Mouse (Mus musculus) forebrain, embryonic 16.5 days (tissue): ENCODE results near the gene St14. TPM values are rescaled to one million over a fixed set of nuclear protein-coding genes. Genes with fewer than 3 reads are reported as not detected.
A peak's percentile ranks its signal among the peaks of the same experiment; 100 is the strongest.
"Not testable (repeated sequence)": the region's sequence is repeated elsewhere in the genome, so short reads cannot be mapped to it uniquely, and the experiment has no call there.

Experiments
- ATAC-seq: fragments of 200-750 bp; cut with Nextera tagmentation; 2 replicates; pipeline ENCODE4 v1.8.0; 2017; ENCODE audit warnings: mild to moderate bottlenecking, moderate library complexity
- H3K27ac ChIP-seq: fragments of 300-500 bp; sonication (generic); 2 replicates; pipeline ENCODE4 v1.5.1; 2014; ENCODE audit warnings: low read length, control low read depth
- H3K27me3 ChIP-seq: fragments of 300-500 bp; sonication (generic); replicated peaks from 2 replicates; pipeline ENCODE4 v1.6.1; 2014; ENCODE audit warnings: low read length; ENCODE audit not compliant: control insufficient read depth, insufficient read depth
- H3K36me3 ChIP-seq: fragments of 300-500 bp; sonication (generic); 2 replicates; pipeline ENCODE4 v1.6.1; 2014; ENCODE audit not compliant: control insufficient read depth, insufficient read depth
- H3K4me1 ChIP-seq: fragments of 300-500 bp; sonication (generic); replicated peaks from 2 replicates; pipeline ENCODE4 v1.6.1; 2014; ENCODE audit warnings: low read length; ENCODE audit not compliant: control insufficient read depth, insufficient read depth
- H3K4me2 ChIP-seq: fragments of 300-500 bp; sonication (generic); 2 replicates; pipeline ENCODE4 v1.6.1; 2014; ENCODE audit warnings: mild to moderate bottlenecking, low read length, control low read depth
- H3K4me3 ChIP-seq: fragments of 300-500 bp; sonication (generic); replicated peaks from 2 replicates; pipeline ENCODE4 v1.5.1; 2014; ENCODE audit warnings: mild to moderate bottlenecking, low read length, control low read depth
- H3K9ac ChIP-seq: fragments of 300-500 bp; sonication (generic); replicated peaks from 2 replicates; pipeline ENCODE4 v1.6.1; 2014; ENCODE audit warnings: low read depth, low read length, control low read depth
- H3K9me3 ChIP-seq: fragments of 300-500 bp; sonication (generic); 2 replicates; pipeline ENCODE4 v1.6.1; 2016; ENCODE audit warnings: low read length; ENCODE audit not compliant: control insufficient read depth
- WGBS: fragments of 180-500 bp; shearing (Covaris S2); extraction: QIAGEN DNeasy Blood & Tissue Kit; methylation state at CpG from one replicate; pipeline ENCODE4 v1.1.7; 2014; 5-methylcytosine and 5-hydroxymethylcytosine counted together
- polyA plus RNA-seq: library from polyadenylated mRNA; unstranded; fragments of >200 nt; fragmentation: Nextera tagmentation; extraction: Ambion mirVana; gene quantifications from 2 replicates; pipeline ENCODE4 v1.2.1, GENCODE M21; 2015

St14 gene
- polyA plus RNA-seq, 1 experiment from 2014 or later: 0.63 TPM

DNA sequence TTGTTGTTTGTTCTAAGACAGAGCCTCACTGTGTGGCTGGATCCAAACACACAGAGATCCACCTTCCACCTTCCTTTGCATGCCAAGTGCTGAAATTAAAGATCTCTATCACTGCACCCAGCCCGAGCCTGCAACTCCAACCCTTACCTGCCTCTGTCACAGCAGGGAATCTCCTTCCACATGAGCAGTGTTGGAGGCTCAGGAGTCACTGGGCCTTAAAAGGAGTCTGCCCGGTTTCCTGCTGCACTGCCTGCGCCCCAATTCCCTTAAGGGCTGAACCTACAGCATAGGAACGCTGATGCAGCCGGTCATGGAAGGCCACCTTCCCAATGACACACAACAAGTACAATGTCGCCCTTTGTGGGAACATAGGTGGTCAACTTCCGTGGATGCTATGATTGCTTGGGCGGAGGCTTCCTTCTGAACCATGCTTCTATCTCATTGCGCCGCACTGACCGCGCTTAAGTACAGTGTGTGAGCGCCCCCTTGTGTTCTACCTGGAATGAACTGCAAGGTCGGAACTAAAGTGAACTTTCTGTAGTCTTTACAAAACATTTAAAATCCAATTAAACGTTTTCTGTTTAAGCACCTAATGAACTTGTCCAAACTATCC, 49.5 kb downstream of the St14 start:
- ATAC-seq: peak; percentile 58
- WGBS: 9% methylated on average over 15 of the region's 15 CpGs

DNA sequence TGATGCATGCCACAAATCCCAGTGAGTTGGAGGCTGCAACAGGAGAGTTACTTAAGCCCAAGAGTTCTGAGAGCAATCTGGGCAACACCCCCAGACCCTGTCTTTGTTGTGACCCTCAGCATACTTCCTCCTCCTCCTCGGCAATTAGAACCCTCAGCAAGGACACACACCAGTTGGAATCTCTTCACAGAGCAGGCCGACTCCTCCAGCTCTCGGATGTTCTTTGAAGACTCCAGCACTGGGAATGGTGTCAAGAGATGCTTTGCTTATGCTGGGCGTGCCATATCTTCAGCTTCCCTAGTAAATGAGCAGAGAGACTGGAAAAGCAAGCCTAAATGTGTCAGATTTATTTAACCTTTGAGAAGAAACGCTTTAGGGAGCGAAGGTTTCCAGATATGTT, 50.9 kb downstream of the St14 start:
- H3K4me1 ChIP-seq: 0 out of 2 replicates have a peak, but pooled peaks cover 5% of the 10 kb centered on the region
- ATAC-seq: no peak
- no peak overlapping the region for H3K4me3 ChIP-seq
- H3K27ac ChIP-seq: no peak overlapping the region
- no peaks in the 10 kb centered on the region for H3K9me3 ChIP-seq
- no peaks in the 10 kb centered on the region for H3K27me3 ChIP-seq
- no peak overlapping the region for H3K9ac ChIP-seq
- H3K4me2 ChIP-seq: no peak overlapping the region
- no peaks in the 10 kb centered on the region for H3K36me3 ChIP-seq
- WGBS: 72% methylated on average over 6 of the region's 6 CpGs

More for the DNA sequence above, 49.5 kb downstream of the St14 start:
- Histone ChIP-seq H3K27me3 (no peaks in the 10 kb centered on the region), H3K9ac (0 out of 2 replicates have a peak overlapping the region, but pooled peaks have one; percentile 16), H3K27ac (no peak overlapping the region), H3K4me3 (0 out of 2 replicates have a peak overlapping the region, but pooled peaks have one; percentile 7), H3K4me1 (peaks cover 6% of the 10 kb centered on the region), H3K4me2 (peak overlapping the region; percentile 37), H3K9me3 (no peaks in the 10 kb centered on the region), H3K36me3 (no peaks in the 10 kb centered on the region)

DNA sequence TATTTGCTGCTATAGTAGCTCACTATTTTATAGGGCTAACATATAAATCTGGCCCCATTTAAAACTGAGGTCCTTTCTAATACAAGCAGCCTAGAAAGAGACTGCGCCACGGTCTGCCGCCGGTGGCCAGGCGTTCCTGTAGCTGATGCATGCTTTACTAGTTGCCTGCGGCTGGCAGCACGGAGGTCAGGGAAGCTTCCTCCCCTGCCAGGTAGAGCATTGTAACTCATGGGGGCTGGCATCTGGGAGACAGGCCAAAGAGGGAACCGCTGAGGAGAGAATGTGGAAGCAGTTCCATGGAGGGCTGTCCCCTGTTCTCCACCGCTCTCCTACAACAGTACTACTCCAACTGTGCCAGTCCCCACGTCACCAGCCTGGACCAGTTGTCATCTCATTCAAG, 56.8 kb downstream of the St14 start:
- Histone ChIP-seq H3K27me3 (no peaks in the 10 kb centered on the region), H3K27ac (no peak overlapping the region), H3K9me3 (no peaks in the 10 kb centered on the region), H3K9ac (no peak overlapping the region), H3K4me1 (no peaks in the 10 kb centered on the region), H3K4me2 (no peak overlapping the region), H3K4me3 (no peak overlapping the region), H3K36me3 (no peaks in the 10 kb centered on the region)
- ATAC-seq: no peak
- WGBS: 81% methylated on average over 10 of the region's 10 CpGs

DNA sequence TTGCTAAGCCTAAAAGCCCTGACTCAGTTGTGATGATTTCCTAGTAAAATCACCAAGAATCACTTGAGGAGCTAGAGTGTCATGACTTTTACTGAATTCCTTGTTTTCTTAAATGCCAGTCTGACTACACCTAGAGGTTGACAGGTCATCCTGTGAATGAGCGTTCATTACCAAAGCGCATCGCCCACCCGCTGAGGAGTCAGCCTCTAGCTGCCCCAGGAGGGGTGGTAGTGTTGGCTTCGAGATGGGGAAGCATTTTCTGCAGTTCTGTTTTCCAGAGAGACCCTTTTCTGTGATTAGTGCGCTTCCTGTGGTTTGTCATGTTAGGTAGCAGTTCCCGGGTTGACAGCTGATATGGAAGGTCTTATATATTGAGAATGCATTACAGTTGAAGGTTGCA, 57.9 kb downstream of the St14 start:
- no peak overlapping the region for H3K9ac ChIP-seq
- no peak overlapping the region for H3K4me2 ChIP-seq
- no peaks in the 10 kb centered on the region for H3K4me1 ChIP-seq
- ATAC-seq: no peak
- no peaks in the 10 kb centered on the region for H3K27me3 ChIP-seq
- no peak overlapping the region for H3K27ac ChIP-seq
- H3K36me3 ChIP-seq: peaks cover 2% of the 10 kb centered on the region; the same call in 1 of the 2 replicates
- no peaks in the 10 kb centered on the region for H3K9me3 ChIP-seq
- H3K4me3 ChIP-seq: no peak overlapping the region
- 80% methylated on average over 7 of the region's 7 CpGs for WGBS

DNA sequence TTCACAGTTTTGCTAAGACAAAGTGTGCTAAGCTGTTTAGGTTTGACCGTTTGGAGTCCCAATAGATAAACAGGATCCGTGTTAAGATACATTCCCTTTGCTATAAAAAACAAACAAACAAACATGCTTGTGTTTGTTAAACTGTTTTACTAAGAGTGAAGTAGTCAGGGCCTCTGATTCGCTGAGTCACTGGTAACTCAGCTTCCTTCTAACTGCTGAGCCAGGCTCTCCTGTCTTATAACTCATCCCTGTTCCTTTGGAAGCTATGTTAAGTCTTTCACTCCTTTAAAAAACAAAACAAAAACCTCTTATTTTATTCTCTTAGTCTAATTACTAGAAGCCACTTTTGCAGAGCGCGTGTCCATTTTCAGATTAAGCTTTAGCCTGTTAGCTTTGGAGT, 59.4 kb downstream of the St14 start:
- no peak overlapping the region for H3K4me3 ChIP-seq
- no peaks in the 10 kb centered on the region for H3K27me3 ChIP-seq
- H3K4me2 ChIP-seq: no peak overlapping the region
- H3K9me3 ChIP-seq: no peaks in the 10 kb centered on the region
- H3K27ac ChIP-seq: no peak overlapping the region
- H3K9ac ChIP-seq: no peak overlapping the region
- H3K36me3 ChIP-seq: peaks cover 2% of the 10 kb centered on the region; the same call in 1 of the 2 replicates
- no peaks in the 10 kb centered on the region for H3K4me1 ChIP-seq
- no peak for ATAC-seq
- WGBS: 94% methylated on average over 5 of the region's 5 CpGs

DNA sequence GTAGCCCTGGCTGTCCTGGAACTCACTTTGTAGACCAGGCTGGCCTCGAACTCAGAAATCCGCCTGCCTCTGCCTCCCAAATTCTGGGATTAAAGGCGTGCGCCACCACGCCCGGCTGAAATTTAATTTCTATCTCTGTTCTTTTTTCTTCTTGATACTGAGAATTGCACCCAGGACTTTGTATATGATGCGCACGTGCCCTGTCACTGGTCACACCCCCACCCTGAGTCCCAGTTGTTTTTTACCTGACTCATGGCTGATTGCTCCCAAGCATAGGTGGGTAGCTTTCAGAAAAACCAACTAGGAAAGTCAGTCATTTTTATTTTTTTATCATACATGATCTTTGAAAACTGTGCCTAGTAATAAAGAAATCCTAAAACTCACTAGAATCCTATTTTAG, 60.9 kb downstream of the St14 start:
- Histone ChIP-seq H3K4me2 (no peak overlapping the region), H3K4me1 (no peaks in the 10 kb centered on the region), H3K9ac (no peak overlapping the region), H3K27me3 (no peaks in the 10 kb centered on the region), H3K36me3 (peaks cover 6% of the 10 kb centered on the region), H3K4me3 (no peak overlapping the region), H3K9me3 (no peaks in the 10 kb centered on the region), H3K27ac (no peak overlapping the region)
- no peak for ATAC-seq
- 95% methylated on average over 8 of the region's 8 CpGs for WGBS

DNA sequence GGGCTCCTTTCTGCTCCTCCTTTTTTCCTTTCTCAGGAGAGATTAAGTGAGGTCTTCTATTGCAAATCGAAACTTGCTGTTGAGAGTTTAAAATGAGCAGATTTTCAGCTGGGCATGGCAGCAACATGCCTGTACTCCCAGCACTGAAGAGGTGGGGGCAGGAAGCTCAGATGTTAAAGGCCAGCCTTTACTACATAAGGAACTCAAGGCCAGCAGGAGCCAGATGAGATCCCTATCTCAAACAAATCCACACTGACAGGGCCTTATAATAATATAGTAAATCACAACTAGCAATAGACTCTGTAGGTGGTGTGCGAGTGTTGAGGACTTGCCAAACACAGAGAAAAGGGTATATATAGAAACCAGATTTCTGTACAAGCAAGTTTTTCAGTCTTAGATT, 72.9 kb downstream of the St14 start:
- Histone ChIP-seq H3K27ac (no peak overlapping the region), H3K4me2 (no peak overlapping the region), H3K36me3 (peaks cover 4% of the 10 kb centered on the region; the same call in 1 of the 2 replicates), H3K27me3 (no peaks in the 10 kb centered on the region), H3K9me3 (no peaks in the 10 kb centered on the region), H3K4me1 (no peaks in the 10 kb centered on the region), H3K4me3 (no peak overlapping the region), H3K9ac (no peak overlapping the region)
- 95% methylated on average over 2 of the region's 2 CpGs for WGBS
- ATAC-seq: no peak

DNA sequence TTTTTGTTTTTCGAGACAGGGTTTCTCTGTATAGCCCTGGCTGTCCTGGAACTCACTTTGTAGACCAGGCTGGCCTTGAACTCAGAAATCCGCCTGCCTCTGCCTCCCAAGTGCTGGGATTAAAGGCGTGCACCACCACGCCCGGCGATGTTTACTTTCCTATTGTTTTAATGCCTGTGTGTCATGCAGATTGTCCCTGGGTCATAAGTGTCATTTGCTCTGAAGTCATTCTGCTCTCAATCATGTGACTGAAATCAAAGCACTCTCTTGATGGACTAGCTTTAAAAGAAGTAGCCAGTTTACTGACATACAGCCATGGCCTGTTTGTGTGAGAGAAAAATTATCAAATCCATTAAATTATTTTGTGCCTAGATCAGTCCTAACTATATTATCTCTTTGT, 80.1 kb downstream of the St14 start:
- not testable (repeated sequence) for H3K9me3 ChIP-seq, H3K9ac ChIP-seq, H3K4me3 ChIP-seq, H3K4me1 ChIP-seq, H3K27me3 ChIP-seq, H3K36me3 ChIP-seq, H3K27ac ChIP-seq, H3K4me2 ChIP-seq, ATAC-seq
- 92% methylated on average over 6 of the region's 6 CpGs for WGBS

DNA sequence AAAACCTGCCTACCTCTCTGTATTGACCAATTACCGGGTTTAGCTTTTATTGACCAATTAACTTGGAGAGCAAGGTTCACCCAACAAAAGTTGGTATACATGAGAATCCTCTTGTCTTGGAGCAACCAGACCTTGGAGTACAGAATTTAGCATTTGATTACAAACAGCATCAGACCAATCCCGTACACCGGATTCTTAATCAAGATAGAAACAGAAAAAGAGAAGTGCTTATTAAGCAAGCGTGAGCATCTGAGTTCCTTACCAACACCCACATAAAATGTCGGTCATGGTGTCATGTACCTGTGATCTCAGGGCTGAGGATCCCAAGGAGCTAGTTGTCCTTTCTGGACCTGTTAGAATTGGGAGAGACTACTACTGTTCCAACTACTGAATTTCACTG, 81.4 kb downstream of the St14 start:
- H3K4me3 ChIP-seq: no peak overlapping the region
- no peak overlapping the region for H3K9ac ChIP-seq
- H3K36me3 ChIP-seq: no peaks in the 10 kb centered on the region
- H3K4me1 ChIP-seq: no peaks in the 10 kb centered on the region
- no peaks in the 10 kb centered on the region for H3K27me3 ChIP-seq
- ATAC-seq: no peak
- H3K27ac ChIP-seq: no peak overlapping the region
- no peak overlapping the region for H3K4me2 ChIP-seq
- H3K9me3 ChIP-seq: no peaks in the 10 kb centered on the region
- 97% methylated on average over 5 of the region's 5 CpGs for WGBS
